Mouse (Mus musculus) megakaryocyte progenitor cell, adult 5-6 weeks (primary cell): ENCODE measurements around the gene P2ry1. TPM values are rescaled to one million over a fixed set of nuclear protein-coding genes. Genes with fewer than 3 reads are reported as not detected.
A peak's percentile ranks its signal among the peaks of the same experiment; 100 is the strongest.

Source experiments
- ATAC-seq: replicated peaks from 2 replicates; pipeline ENCODE4 v1.8.0; 2016; ENCODE audit warnings: mild to moderate bottlenecking, moderate TSS enrichment, inconsistent platforms; ENCODE audit not compliant: poor library complexity
- total RNA-seq, 2 experiments: library from RNA; stranded (forward) in 1 of 2; stranded (reverse) in 1 of 2; fragments of 157-497, 149-512 nt in 1 of 2; fragments of 200-1000 nt in 1 of 2; gene quantifications; 2 replicates each; pipeline versions ENCODE4 v1.2.3 to v1.2.4; 2015 to 2017

Gene P2ry1
- total RNA-seq (2015), result 5.7 and 8.9 TPM in 2 replicates
- total RNA-seq (2017), result 3.8 and 7.2 TPM in 2 replicates

- ATAC-seq, result peak; percentile 84
Observed at GRCm38 (mm10) chr3:61002587-61003501, at the start of gene P2ry1. P2ry1 (plus strand) TSS chr3:61002795.

GRCm38 (mm10) chr3:60953199-60953736, 49.3 kb upstream of the P2ry1 start:
- no peak for ATAC-seq

GRCm38 (mm10) chr3:60954073-60954472, 48.5 kb upstream of the P2ry1 start:
- peak; percentile 29; the same call in 1 of the 2 replicates for ATAC-seq

- no peak for ATAC-seq
Observed at GRCm38 (mm10) chr3:60958769-60959168, 43.8 kb upstream of the P2ry1 start.

DNA sequence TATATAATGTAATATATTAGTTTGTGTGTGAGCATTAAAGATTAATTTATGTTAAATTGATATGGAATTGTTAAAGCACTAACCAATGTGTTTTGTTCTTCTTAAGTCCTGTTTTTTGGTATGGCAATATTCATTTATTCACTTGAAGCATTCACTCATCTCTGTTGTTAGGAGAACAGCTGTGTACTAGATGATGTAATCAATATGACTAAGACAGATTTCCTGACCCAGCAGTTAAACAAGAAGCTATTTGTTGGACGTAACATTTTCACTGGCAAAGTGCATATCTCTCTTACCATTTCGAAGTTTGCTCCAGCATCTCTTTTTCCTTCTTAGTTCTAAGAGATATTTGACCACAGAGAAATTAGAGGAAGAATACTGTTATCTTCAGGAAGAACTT, 37.5 kb upstream of the P2ry1 start:
- no peak for ATAC-seq

GRCm38 (mm10) chr3:60974944-60975343, 27.7 kb upstream of the P2ry1 start:
- ATAC-seq, result 0 out of 2 replicates have a peak, but pooled peaks have one; percentile 37

DNA sequence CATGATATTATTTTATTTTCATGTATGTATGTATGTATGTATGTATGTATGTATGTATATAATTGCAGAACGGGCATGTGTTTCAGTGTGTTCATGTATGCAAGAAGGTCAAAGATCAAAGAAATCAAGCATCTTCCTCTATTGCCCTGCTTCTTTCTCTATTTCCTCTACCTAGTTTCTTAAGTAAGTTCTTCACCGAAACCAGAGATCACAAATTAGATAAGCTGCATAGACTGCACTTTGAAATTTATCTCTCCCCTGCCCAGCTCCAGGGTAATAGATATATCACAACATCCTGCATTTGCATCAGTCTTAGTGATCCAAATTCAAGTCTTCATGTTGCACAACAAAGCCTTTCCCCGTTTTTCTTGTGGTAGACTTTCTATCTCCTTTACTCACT, 20.5 kb upstream of the P2ry1 start:
- ATAC-seq, result no peak

DNA sequence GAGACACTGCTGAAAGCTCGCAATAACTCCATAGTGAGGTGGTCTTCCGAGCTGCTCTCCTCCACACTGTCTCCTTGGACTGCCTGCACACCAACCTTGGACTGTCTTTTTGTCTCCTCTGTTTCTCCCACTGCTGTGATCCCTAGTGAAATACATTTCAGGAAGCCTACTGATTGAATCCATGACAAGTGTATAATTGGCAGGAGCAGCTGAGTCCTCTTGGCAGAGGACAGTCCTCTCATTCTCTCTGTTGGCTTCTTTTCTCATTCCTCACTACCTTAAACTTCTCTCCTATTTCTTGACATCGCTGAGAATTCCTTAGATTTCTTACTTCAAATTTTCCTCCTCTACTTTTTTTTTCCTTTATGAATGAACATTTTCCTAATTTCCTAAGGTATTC, 4.5 kb upstream of the P2ry1 start:
- ATAC-seq, result no peak

GRCm38 (mm10) chr3:60999715-61000114, 2.9 kb upstream of the P2ry1 start:
- no peak for ATAC-seq

DNA sequence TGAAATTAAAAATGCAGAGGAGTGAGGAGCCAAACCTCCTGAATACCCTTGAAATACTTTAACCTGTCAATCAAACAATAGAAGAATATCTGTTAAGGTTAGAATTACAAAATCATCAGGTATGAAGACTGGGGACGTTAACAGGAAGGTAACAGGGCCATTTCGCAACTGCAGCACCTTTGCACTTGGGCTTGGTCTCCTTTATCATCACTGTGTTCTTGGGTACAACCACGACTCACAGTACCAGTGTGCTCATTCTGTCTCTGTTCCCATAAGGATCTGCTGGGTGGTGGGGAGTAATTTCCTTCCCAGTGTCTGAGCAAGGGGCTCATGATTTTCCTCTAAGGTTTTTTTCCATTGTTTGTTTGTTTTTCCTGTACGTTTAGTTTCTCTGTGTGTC, 1.8 kb upstream of the P2ry1 start:
- no peak for ATAC-seq

DNA sequence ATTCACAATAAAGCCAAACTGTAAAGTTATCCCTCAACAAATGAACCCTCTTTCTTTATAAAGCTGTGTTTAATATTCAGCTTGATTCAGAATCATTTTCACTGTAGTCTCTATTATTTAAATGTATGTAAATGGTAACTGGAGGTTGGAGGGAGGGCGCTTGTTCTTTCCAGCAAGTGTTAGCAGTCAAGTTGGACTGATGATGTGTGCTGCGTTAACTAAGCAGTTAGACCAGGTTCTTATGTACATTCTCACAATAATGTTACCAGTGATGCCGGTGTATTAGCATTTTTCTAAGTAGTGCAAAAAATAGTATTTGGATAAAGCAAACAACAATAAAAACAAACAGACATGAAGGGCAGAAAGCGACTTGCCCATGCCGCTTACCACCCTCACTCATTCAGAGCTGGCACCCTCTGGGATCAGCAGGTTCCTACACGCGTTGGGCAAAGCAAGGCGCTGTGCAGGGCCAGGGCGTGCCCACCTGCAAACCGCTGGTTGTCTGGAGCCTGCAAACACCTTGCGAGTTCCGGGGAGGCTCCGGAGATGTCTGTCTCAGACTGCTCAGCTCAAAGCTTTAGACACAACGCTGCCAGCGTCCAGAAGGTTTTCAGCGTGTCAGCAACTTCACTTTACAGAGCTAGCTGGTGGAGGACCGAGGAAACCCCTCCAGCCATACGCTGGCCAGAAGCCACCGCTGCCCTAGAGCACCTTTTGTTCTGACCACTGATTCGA, 576 bp upstream of the P2ry1 start:
- peak; percentile 43 for ATAC-seq

DNA sequence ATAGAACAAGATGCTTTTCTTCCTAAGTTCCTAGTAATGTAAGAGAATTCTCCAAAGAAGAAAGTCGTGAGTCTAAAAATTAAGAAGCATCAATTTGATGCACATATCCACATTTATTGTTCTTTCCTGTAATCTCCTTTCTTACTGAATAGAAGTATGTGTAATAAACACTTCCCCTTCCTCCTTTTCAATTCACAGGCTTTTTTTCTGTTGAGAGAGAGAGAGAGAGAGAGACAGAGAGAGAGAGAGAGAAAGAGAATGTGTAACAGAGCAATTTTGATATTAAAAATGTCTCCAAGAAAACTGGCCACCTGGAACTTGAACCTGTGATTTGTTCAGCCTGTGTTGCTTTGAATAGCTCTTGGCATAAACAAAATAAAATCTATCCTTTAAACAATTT, 2.0 kb downstream of the P2ry1 start:
- ATAC-seq, result no peak

DNA sequence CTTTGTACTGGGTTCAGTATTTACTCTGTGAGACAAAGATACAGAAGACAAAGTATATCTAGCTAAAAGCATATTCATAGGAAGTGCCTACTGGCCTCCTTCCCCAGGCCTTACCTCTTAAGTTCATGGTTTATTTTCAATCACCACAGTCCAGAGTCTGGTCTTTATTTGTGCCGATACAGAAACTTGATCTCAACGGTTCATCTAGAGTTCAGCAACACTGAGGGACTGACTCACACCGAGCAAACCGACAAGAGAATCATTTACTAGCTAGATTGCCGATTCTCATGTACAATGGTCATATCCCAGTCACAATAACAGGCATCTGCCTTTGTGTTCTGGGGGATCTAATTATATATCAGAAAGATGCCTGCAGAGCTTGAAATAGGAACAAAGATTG, 9.1 kb downstream of the P2ry1 start:
- no peak for ATAC-seq

GRCm38 (mm10) chr3:61012550-61012949, 10.0 kb downstream of the P2ry1 start:
- no peak for ATAC-seq

DNA sequence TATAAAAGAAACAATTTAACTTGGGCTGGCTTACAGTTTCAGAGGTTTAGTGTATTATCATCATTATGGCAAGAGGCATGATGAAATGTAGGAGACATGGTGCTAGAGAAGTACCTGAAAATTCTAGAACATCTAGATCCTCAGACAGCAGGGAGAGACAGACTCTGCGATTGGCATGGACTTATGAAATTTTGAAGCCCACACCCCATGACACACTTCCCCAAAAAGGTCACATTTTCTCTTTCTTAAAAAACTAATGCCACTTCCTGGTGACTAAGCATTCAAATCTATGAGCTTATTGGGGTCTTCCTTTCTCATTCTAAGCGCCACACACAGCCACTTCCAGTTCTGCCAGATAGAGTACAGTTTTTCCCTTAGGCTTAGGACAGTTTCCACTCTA, 14.1 kb downstream of the P2ry1 start:
- ATAC-seq, result peak; percentile 89

DNA sequence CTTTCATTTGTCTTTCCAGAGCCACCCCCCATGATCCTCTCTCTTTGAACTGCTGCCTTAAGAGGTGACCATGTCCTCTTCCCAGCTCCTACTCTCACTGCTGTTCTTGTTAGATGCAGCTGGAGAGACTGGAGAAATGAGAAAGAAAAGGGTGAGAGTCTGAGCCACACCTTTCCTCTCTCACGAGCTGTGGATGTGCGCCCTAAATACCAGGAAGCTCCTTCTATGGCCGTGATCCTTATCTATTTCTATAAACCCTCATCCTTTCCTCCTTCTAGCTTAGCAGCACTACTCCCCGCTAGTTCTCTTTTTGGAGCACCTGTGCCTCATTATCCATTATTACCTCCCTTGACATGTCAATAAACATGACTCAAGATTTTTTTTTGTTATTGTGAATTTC, 29.5 kb downstream of the P2ry1 start:
- 0 out of 2 replicates have a peak, but pooled peaks have one; percentile 38 for ATAC-seq

- peak; percentile 91 for ATAC-seq
Observed at GRCm38 (mm10) chr3:61035633-61036032, 33.0 kb downstream of the P2ry1 start.

DNA sequence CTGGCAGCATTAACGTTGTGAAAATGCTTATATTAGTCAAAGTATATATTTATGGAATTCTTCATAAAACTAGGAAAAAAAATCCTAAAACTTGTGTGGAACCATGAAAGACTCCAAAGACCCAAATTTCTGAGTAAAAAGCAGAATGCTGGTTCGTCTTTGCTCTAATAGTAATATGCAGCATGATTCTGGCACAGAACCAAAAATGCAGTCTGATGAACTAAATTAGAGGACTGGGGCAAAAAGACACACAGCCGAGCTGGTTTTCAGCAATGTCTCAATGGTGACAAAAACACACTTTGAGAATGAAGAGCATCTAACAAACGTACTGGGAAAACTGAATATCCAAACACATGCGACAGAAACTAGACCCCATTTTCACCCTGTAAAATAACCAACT, 37.3 kb downstream of the P2ry1 start:
- no peak for ATAC-seq

- ATAC-seq, result no peak
Observed at GRCm38 (mm10) chr3:61049976-61050672, 47.5 kb downstream of the P2ry1 start.
